Mouse (Mus musculus): ENCODE data around the gene Gemin2. TPM values are rescaled to one million over a fixed set of nuclear protein-coding genes. Genes with fewer than 3 reads are reported as not detected.
"Not testable (repeated sequence)": the region's sequence is repeated elsewhere in the genome, so short reads cannot be mapped to it uniquely, and the experiment has no call there.

The Gemin2 gene
- polyA plus RNA-seq, 1 experiment from 2014 or later, result 16.4 TPM

DNA sequence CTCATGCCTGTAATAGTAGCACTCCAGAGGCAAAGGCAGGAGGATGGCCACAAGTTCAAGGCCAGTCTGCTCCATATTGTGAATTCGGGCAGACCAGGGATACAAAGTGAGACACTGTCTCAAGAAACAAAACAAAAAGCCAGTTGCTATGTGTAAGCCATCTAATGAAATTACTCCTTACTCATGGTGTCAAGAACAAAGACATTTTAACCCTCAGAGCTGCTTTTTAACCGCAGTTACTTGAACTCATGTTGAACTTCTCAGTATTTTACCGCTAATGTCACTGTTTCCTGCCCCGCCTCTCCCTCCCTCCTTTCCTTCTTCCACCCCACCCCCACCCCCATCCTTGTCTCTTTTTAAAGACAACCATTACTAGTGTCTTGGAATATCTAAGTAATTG, 8.1 kb downstream of the Gemin2 start:
- H3K27me3 ChIP-seq (replicated peaks), result no peaks in the 10 kb centered on the region
- no peaks in the 10 kb centered on the region for H3K9me3 ChIP-seq (replicated peaks)
- no peaks in the 10 kb centered on the region for H3K4me1 ChIP-seq
- no peak overlapping the region for H3K4me2 ChIP-seq
- peaks cover 39% of the 10 kb centered on the region for H3K36me3 ChIP-seq
- WGBS, result 90% methylated on average over 4 of the region's 4 CpGs
- no peak overlapping the region for H3K9ac ChIP-seq (replicated peaks)
- H3K4me3 ChIP-seq (replicated peaks), result no peak overlapping the region
- H3K27ac ChIP-seq (replicated peaks), result no peak overlapping the region
- ATAC-seq (ENCODE audit: low FRiP score), result no peak

- no peak overlapping the region for H3K27ac ChIP-seq (replicated peaks)
- no peak overlapping the region for H3K4me3 ChIP-seq (replicated peaks)
- H3K9me3 ChIP-seq (replicated peaks), result no peaks in the 10 kb centered on the region
- H3K4me2 ChIP-seq, result no peak overlapping the region
- H3K27me3 ChIP-seq (replicated peaks), result no peaks in the 10 kb centered on the region
- 62% methylated on average over 5 of the region's 5 CpGs for WGBS
- no peak for ATAC-seq (ENCODE audit: low FRiP score)
- H3K9ac ChIP-seq (replicated peaks), result no peak overlapping the region
- H3K36me3 ChIP-seq, result peaks cover 13% of the 10 kb centered on the region; the same call in 1 of the 2 replicates
- H3K4me1 ChIP-seq, result no peaks in the 10 kb centered on the region
Measured at GRCm38 (mm10) chr12:59032101-59032500, 18.9 kb downstream of the Gemin2 start.

- H3K4me2 ChIP-seq, result peak overlapping the region; percentile 37
Measured at GRCm38 (mm10) chr12:59039162-59039970, 26.2 kb downstream of the Gemin2 start.

GRCm38 (mm10) chr12:59039971-59040844, 27.0 kb downstream of the Gemin2 start:
- H3K27ac ChIP-seq (replicated peaks), result peak overlapping the region; percentile 56; the same call in 1 of the 2 replicates
- no peak overlapping the region for H3K9ac ChIP-seq (replicated peaks)
- H3K27me3 ChIP-seq (replicated peaks), result no peaks in the 10 kb centered on the region
- ATAC-seq (ENCODE audit: low FRiP score), result peak; percentile 86
- peak overlapping the region; percentile 37 for H3K4me2 ChIP-seq
- 0 out of 2 replicates have a peak overlapping the region, but pooled peaks have one; percentile 12 for H3K4me3 ChIP-seq (replicated peaks)
- 0 out of 2 replicates have a peak, but pooled peaks cover 4% of the 10 kb centered on the region for H3K4me1 ChIP-seq
- peaks cover 29% of the 10 kb centered on the region for H3K36me3 ChIP-seq
- whole genome bisulfite sequencing, result 7% methylated on average over 23 of the region's 23 CpGs
- no peaks in the 10 kb centered on the region for H3K9me3 ChIP-seq (replicated peaks)

More at GRCm38 (mm10) chr12:59039162-59039970, 26.2 kb downstream of the Gemin2 start:
- no peaks in the 10 kb centered on the region for H3K9me3 ChIP-seq (replicated peaks)
- no peaks in the 10 kb centered on the region for H3K27me3 ChIP-seq (replicated peaks)
- 74% methylated on average over 10 of the region's 10 CpGs for WGBS
- H3K27ac ChIP-seq (replicated peaks), result peak overlapping the region; percentile 56; the same call in 1 of the 2 replicates
- no peak overlapping the region for H3K4me3 ChIP-seq (replicated peaks)
- no peak for ATAC-seq (ENCODE audit: low FRiP score)
- peaks cover 24% of the 10 kb centered on the region for H3K36me3 ChIP-seq
- H3K9ac ChIP-seq (replicated peaks), result no peak overlapping the region
- 0 out of 2 replicates have a peak, but pooled peaks cover 4% of the 10 kb centered on the region for H3K4me1 ChIP-seq

DNA sequence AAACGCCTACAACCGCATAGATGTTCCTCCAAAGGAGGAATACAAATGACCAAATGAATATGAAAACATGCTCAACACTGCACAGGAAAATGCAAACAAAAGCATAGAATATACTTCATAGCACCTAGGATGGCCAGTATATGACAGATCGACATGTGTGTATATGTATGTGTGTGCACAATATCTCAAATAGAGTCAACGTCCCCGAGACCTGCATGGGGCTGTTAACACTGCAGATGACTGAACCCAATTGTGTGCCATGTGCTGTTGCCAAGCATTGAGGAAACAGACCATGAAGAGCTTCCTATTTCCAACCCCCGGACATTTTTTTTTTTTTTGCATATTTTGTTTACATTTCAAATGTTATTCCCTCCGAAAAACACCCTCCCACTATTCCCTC, 27.7 kb downstream of the Gemin2 start:
- WGBS, result 40% methylated on average over 7 of the region's 7 CpGs
- no peak; the same call in 1 of the 2 replicates for ATAC-seq (ENCODE audit: low FRiP score)
- peaks cover 33% of the 10 kb centered on the region for H3K36me3 ChIP-seq
- H3K9ac ChIP-seq (replicated peaks), result no peak overlapping the region
- no peaks in the 10 kb centered on the region for H3K27me3 ChIP-seq (replicated peaks)
- 0 out of 2 replicates have a peak, but pooled peaks cover 4% of the 10 kb centered on the region for H3K4me1 ChIP-seq
- no peak overlapping the region for H3K4me2 ChIP-seq
- no peaks in the 10 kb centered on the region for H3K9me3 ChIP-seq (replicated peaks)
- no peak overlapping the region for H3K4me3 ChIP-seq (replicated peaks)
- H3K27ac ChIP-seq (replicated peaks), result no peak overlapping the region

DNA sequence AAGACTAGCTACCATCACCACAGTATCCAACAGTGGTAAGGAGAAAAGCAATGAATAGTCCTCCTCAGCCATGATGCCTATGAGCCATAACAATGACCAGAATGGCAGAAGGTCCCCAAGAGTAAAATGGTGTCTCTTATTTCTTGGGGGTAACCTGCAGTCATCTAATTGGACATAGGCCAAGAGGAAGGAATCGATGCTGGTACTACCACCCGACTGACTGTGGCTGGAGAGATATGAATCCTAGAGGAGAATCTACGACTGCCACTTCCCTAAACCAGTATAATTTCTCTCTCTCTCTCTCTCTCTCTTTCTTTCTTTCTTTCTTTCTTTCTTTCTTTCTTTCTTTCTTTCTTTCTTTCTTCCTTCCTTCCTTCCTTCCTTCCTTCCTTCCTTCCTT, 39.3 kb downstream of the Gemin2 start:
- no peaks in the 10 kb centered on the region for H3K27me3 ChIP-seq (replicated peaks)
- WGBS, result 100% methylated on average over 3 of the region's 3 CpGs
- no peak for ATAC-seq (ENCODE audit: low FRiP score)

GRCm38 (mm10) chr12:59053166-59053565, 40.0 kb downstream of the Gemin2 start:
- no peak overlapping the region for H3K9ac ChIP-seq (replicated peaks)
- no peak overlapping the region for H3K27ac ChIP-seq (replicated peaks)
- H3K36me3 ChIP-seq, result peaks cover 9% of the 10 kb centered on the region; the same call in 1 of the 2 replicates
- H3K4me1 ChIP-seq, result peaks cover 7% of the 10 kb centered on the region
- 94% methylated on average over 5 of the region's 5 CpGs for WGBS
- H3K27me3 ChIP-seq (replicated peaks), result no peaks in the 10 kb centered on the region
- H3K4me2 ChIP-seq, result no peak overlapping the region
- H3K9me3 ChIP-seq (replicated peaks), result no peaks in the 10 kb centered on the region
- H3K4me3 ChIP-seq (replicated peaks), result no peak overlapping the region
- no peak for ATAC-seq (ENCODE audit: low FRiP score)

More for the DNA sequence above, 39.3 kb downstream of the Gemin2 start:
- Histone ChIP-seq H3K9ac (replicated peaks) (no peak overlapping the region), H3K9me3 (replicated peaks) (no peaks in the 10 kb centered on the region), H3K36me3 (peaks cover 13% of the 10 kb centered on the region; the same call in 1 of the 2 replicates), H3K4me3 (replicated peaks) (no peak overlapping the region), H3K4me1 (0 out of 2 replicates have a peak, but pooled peaks cover 1% of the 10 kb centered on the region), H3K27ac (replicated peaks) (no peak overlapping the region), H3K4me2 (no peak overlapping the region)

GRCm38 (mm10) chr12:59053976-59054375, 40.8 kb downstream of the Gemin2 start:
- Histone ChIP-seq H3K27ac (replicated peaks) (no peak overlapping the region), H3K27me3 (replicated peaks) (no peaks in the 10 kb centered on the region), H3K4me3 (replicated peaks) (no peak overlapping the region), H3K36me3 (peaks cover 6% of the 10 kb centered on the region; the same call in 1 of the 2 replicates), H3K9me3 (replicated peaks) (no peaks in the 10 kb centered on the region), H3K9ac (replicated peaks) (no peak overlapping the region), H3K4me2 (no peak overlapping the region), H3K4me1 (peaks cover 15% of the 10 kb centered on the region)
- no peak for ATAC-seq (ENCODE audit: low FRiP score)

GRCm38 (mm10) chr12:59055196-59055850, 42.1 kb downstream of the Gemin2 start:
- Histone ChIP-seq H3K4me2 (no peak overlapping the region), H3K27me3 (replicated peaks) (no peaks in the 10 kb centered on the region), H3K36me3 (peaks cover 6% of the 10 kb centered on the region; the same call in 1 of the 2 replicates), H3K4me1 (peaks cover 27% of the 10 kb centered on the region), H3K27ac (replicated peaks) (no peak overlapping the region), H3K9ac (replicated peaks) (no peak overlapping the region), H3K9me3 (replicated peaks) (no peaks in the 10 kb centered on the region), H3K4me3 (replicated peaks) (no peak overlapping the region)
- WGBS, result 88% methylated on average over 4 of the region's 4 CpGs
- no peak for ATAC-seq (ENCODE audit: low FRiP score)

- 95% methylated on average over 11 of the region's 11 CpGs for WGBS
- H3K9me3 ChIP-seq (replicated peaks), result no peaks in the 10 kb centered on the region
- no peak for ATAC-seq (ENCODE audit: low FRiP score)
Measured at GRCm38 (mm10) chr12:59056222-59056621, 43.0 kb downstream of the Gemin2 start.

DNA sequence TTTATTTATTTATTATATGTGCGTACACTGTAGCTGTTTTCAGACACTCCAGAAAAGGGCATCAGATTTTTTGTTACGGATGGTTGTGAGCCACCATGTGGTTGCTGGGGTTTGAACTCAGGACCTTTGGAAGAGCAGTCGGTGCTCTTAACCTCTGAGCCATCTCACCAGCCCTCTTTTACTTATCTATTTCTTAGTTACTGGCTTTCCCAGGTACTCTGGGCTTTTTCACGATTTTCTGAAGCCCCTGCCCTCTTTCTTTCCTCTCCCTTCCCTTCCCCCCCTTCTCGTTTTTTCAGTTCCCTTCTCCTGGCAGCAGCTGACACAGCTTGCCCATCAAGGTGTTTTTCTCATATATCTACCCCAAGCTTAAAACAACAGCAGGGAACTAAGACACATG, 45.0 kb downstream of the Gemin2 start:
- 91% methylated on average over 5 of the region's 5 CpGs for WGBS
- H3K27ac ChIP-seq (replicated peaks); H3K36me3 ChIP-seq; ATAC-seq (ENCODE audit: low FRiP score); H3K4me3 ChIP-seq (replicated peaks); H3K27me3 ChIP-seq (replicated peaks); H3K9me3 ChIP-seq (replicated peaks); H3K9ac ChIP-seq (replicated peaks): not testable (repeated sequence)
- peaks cover 30% of the 10 kb centered on the region for H3K4me1 ChIP-seq
- 0 out of 2 replicates have a peak overlapping the region, but pooled peaks have one; percentile 74 for H3K4me2 ChIP-seq

More at GRCm38 (mm10) chr12:59056222-59056621, 43.0 kb downstream of the Gemin2 start:
- Histone ChIP-seq H3K4me2 (no peak overlapping the region), H3K36me3 (peaks cover 6% of the 10 kb centered on the region; the same call in 1 of the 2 replicates), H3K4me3 (replicated peaks) (no peak overlapping the region), H3K9ac (replicated peaks) (no peak overlapping the region), H3K27ac (replicated peaks) (no peak overlapping the region), H3K4me1 (peaks cover 30% of the 10 kb centered on the region), H3K27me3 (replicated peaks) (no peaks in the 10 kb centered on the region)

Data from neural tube, embryonic 15.5 days (tissue).